Comparison of ENCODE assay signal across 10 mouse cellular contexts in genomic region chr11:80669934-80670333, GRCm38 (mm10).
DNase-seq lines count a peak whose midpoint lies in the region; ATAC-seq lines count a peak whose summit lies in the region.
"Had no signal": no experiment of that assay in that cellular context is flagged by ENCODE, and none has a peak within 500 bp of the region (broad histone marks: within the 10 kb centered on the region; RNA-seq: fewer than 3 reads in every experiment).

No protein-coding gene starts in this region.

- H3K27ac ChIP-seq in hindbrain, embryonic 13.5 days, result peak overlapping the region; percentile 56; the same call in 1 of the 2 replicates
- no peak overlapping the region for H3K27ac ChIP-seq in hindbrain, embryonic 12.5 days
- H3K27ac ChIP-seq in midbrain, embryonic 15.5 days, result peak overlapping the region; percentile 77
- no peak overlapping the region for H3K27ac ChIP-seq in limb, embryonic 10.5 days
- H3K27ac ChIP-seq: stomach, postnatal 0 days had no signal

- H3K9me3 ChIP-seq in hindbrain, embryonic 13.5 days, result no peaks in the 10 kb centered on the region
- H3K9me3 ChIP-seq in hindbrain, embryonic 12.5 days (replicated peaks), result no peaks in the 10 kb centered on the region
- no peaks in the 10 kb centered on the region for H3K9me3 ChIP-seq in midbrain, embryonic 15.5 days
- H3K9me3 ChIP-seq in limb, embryonic 10.5 days (replicated peaks), result no peaks in the 10 kb centered on the region

- H3K4me1 ChIP-seq in hindbrain, embryonic 13.5 days (replicated peaks), result peaks cover 8% of the 10 kb centered on the region; the same call in 1 of the 2 replicates
- H3K4me1 ChIP-seq in hindbrain, embryonic 12.5 days, result no peaks in the 10 kb centered on the region
- H3K4me1 ChIP-seq in midbrain, embryonic 15.5 days, result peaks cover 8% of the 10 kb centered on the region
- H3K4me1 ChIP-seq in limb, embryonic 10.5 days, result no peaks in the 10 kb centered on the region

- peak; percentile 52 for DNase-seq in cerebellum, adult 9-10 months
- peak; percentile 52 for DNase-seq in layer of hippocampus, adult 11-12 months (ENCODE audit: low spot score)
- no peak for DNase-seq in limb, embryonic 10.5 days (ENCODE audit: low spot score)
- no peak for DNase-seq in heart, postnatal 36 days
- no peak for DNase-seq in natural killer cell, adult 2 months (ENCODE audit: low spot score in 2 of 2)

- H3K4me3 ChIP-seq in hindbrain, embryonic 13.5 days, result no peak overlapping the region
- H3K4me3 ChIP-seq in hindbrain, embryonic 12.5 days, result no peak overlapping the region
- no peak overlapping the region for H3K4me3 ChIP-seq in midbrain, embryonic 15.5 days
- no peak overlapping the region for H3K4me3 ChIP-seq in limb, embryonic 10.5 days

- no peak overlapping the region for H3K4me2 ChIP-seq in hindbrain, embryonic 13.5 days
- no peak overlapping the region for H3K4me2 ChIP-seq in hindbrain, embryonic 12.5 days (replicated peaks)
- H3K4me2 ChIP-seq in midbrain, embryonic 15.5 days, result no peak overlapping the region
- H3K4me2 ChIP-seq: lung, embryonic 14.5 days had no signal

- ATAC-seq in hindbrain, embryonic 13.5 days (ENCODE audit: low FRiP score), result no peak
- ATAC-seq in hindbrain, embryonic 12.5 days (ENCODE audit: low FRiP score), result no peak
- ATAC-seq in midbrain, embryonic 15.5 days (replicated peaks), result peak; percentile 56; the same call in 1 of the 2 replicates

- peak overlapping the region; percentile 14; the same call in 1 of the 2 replicates for H3K9ac ChIP-seq in hindbrain, embryonic 13.5 days
- H3K9ac ChIP-seq in hindbrain, embryonic 12.5 days, result no peak overlapping the region
- peak overlapping the region; percentile 19; the same call in 1 of the 2 replicates for H3K9ac ChIP-seq in midbrain, embryonic 15.5 days
- H3K9ac ChIP-seq: lung, embryonic 14.5 days had no signal

- H3K27me3 ChIP-seq in hindbrain, embryonic 13.5 days, result 0 out of 2 replicates have a peak, but pooled peaks cover 2% of the 10 kb centered on the region
- H3K27me3 ChIP-seq in hindbrain, embryonic 12.5 days, result no peaks in the 10 kb centered on the region
- H3K27me3 ChIP-seq in midbrain, embryonic 15.5 days (replicated peaks), result no peaks in the 10 kb centered on the region
- H3K27me3 ChIP-seq in limb, embryonic 10.5 days (ENCODE audit: low read depth, poor library complexity, severe bottlenecking), result no peaks in the 10 kb centered on the region

- intact Hi-C loops in heart, postnatal 36 days (cut with DNase I), result loop anchor here (1.0 to 5.0 kb wide), 2 partner anchors 193 to 242 kb away; partner anchors contain the start of genes Cdk5r1 and Psmd11

- H3K36me3 ChIP-seq in hindbrain, embryonic 13.5 days, result no peaks in the 10 kb centered on the region
- no peaks in the 10 kb centered on the region for H3K36me3 ChIP-seq in hindbrain, embryonic 12.5 days
- no peaks in the 10 kb centered on the region for H3K36me3 ChIP-seq in midbrain, embryonic 15.5 days (replicated peaks)
- no peaks in the 10 kb centered on the region for H3K36me3 ChIP-seq in limb, embryonic 10.5 days

- 58% methylated on average over 4 of the region's 4 CpGs for WGBS in hindbrain, embryonic 13.5 days
- 75% methylated on average over 4 of the region's 4 CpGs for WGBS in hindbrain, embryonic 12.5 days
- 58% methylated on average over 4 of the region's 4 CpGs for WGBS in midbrain, embryonic 15.5 days
- WGBS in limb, embryonic 10.5 days, result 84% methylated on average over 4 of the region's 4 CpGs

Comparison
In these comparisons a context has a peak if more than half of its experiments do, and no peak if none do; other contexts are left out.
1. H3K27ac ChIP-seq: peak in hindbrain, embryonic 13.5 days (single experiment) and midbrain, embryonic 15.5 days (single experiment); none in hindbrain, embryonic 12.5 days (single experiment) and limb, embryonic 10.5 days (single experiment).
2. DNase-seq: peak in cerebellum, adult 9-10 months (single experiment) and layer of hippocampus, adult 11-12 months (single experiment); none in limb, embryonic 10.5 days (single experiment), heart, postnatal 36 days (0 of 2) and natural killer cell, adult 2 months (0 of 2).